Mouse (Mus musculus): ENCODE results near the gene Cdk2ap1. TPM values are rescaled to one million over a fixed set of nuclear protein-coding genes. Genes with fewer than 3 reads are reported as not detected.
"Not testable (repeated sequence)": the region's sequence is repeated elsewhere in the genome, so short reads cannot be mapped to it uniquely, and the experiment has no call there.

The Cdk2ap1 gene
- polyA plus RNA-seq, 1 experiment from 2014 or later = 91.0 TPM

DNA sequence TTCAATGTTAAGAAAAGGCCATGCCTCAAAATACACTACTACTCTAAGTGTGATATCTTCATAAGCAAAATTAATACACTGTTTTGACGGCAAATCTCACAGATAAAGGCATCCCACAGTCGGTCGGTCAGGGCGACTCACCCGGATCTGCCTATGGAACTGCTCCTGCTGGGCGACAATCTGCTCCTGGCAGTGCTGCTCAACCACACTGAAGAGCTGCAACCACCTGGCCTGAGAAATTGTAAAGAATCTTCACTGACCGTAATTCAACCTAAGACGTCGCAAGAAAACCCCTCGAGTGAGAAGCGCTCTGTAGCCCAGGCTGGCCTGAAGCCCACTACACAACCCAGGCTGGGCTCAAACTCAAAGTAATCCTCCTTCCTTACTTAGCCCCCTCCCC is 46.9 kb downstream of the Cdk2ap1 start:
- whole genome bisulfite sequencing (ENCODE audit: insufficient replicate concordance) = 91% methylated on average over 11 of the region's 11 CpGs
- Histone ChIP-seq H3K4me3 (no peak overlapping the region), H3K9me3 (replicated peaks) (peaks cover 8% of the 10 kb centered on the region; the same call in 1 of the 2 replicates), H3K27ac (no peak overlapping the region), H3K27me3 (replicated peaks) (no peaks in the 10 kb centered on the region), H3K36me3 (peaks cover 89% of the 10 kb centered on the region), H3K4me2 (no peak overlapping the region), H3K9ac (no peak overlapping the region), H3K4me1 (peaks cover 13% of the 10 kb centered on the region)
- ATAC-seq = no peak

- no peak overlapping the region for H3K4me2 ChIP-seq
- H3K27ac ChIP-seq = no peak overlapping the region
- no peaks in the 10 kb centered on the region for H3K27me3 ChIP-seq (replicated peaks)
- whole genome bisulfite sequencing (ENCODE audit: insufficient replicate concordance) = 84% methylated on average over 9 of the region's 9 CpGs
- no peak for ATAC-seq
- H3K9me3 ChIP-seq (replicated peaks) = peaks cover 8% of the 10 kb centered on the region; the same call in 1 of the 2 replicates
- peaks cover 13% of the 10 kb centered on the region for H3K4me1 ChIP-seq
- no peak overlapping the region for H3K9ac ChIP-seq
- no peak overlapping the region for H3K4me3 ChIP-seq
- peaks cover 89% of the 10 kb centered on the region for H3K36me3 ChIP-seq
These were observed 47.4 kb downstream of the Cdk2ap1 start for GRCm38 (mm10) chr5:124315498-124315897.

DNA sequence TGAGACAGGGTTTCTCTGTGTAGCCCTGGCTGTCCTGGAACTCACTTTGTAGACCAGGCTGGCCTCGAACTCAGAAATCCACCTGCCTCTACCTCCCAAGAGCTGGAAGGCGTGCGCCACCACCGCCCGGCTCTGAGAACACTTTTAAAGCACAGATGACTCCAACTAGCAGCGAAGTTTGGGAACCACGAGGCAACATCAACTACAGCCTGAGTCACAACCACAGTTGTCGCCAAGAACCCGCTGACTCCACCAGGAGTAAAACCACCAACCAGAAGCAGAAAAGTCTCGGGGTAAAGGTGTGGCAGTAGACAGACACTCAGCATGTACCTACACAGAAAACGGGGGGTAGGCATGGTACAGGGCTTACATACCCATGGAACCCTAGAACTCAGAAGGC is 52.8 kb downstream of the Cdk2ap1 start:
- WGBS (ENCODE audit: insufficient replicate concordance) = 81% methylated on average over 11 of the region's 11 CpGs
- Histone ChIP-seq H3K9me3 (replicated peaks) (peaks cover 8% of the 10 kb centered on the region; the same call in 1 of the 2 replicates), H3K4me1 (no peaks in the 10 kb centered on the region), H3K27ac (no peak overlapping the region), H3K27me3 (replicated peaks) (no peaks in the 10 kb centered on the region), H3K9ac (no peak overlapping the region), H3K4me3 (no peak overlapping the region), H3K36me3 (peaks cover 85% of the 10 kb centered on the region), H3K4me2 (no peak overlapping the region)
- no peak for ATAC-seq

- Histone ChIP-seq H3K27me3 (replicated peaks) (no peaks in the 10 kb centered on the region), H3K36me3 (peaks cover 79% of the 10 kb centered on the region), H3K9ac (no peak overlapping the region), H3K4me2 (no peak overlapping the region), H3K4me1 (no peaks in the 10 kb centered on the region), H3K4me3 (no peak overlapping the region), H3K9me3 (replicated peaks) (peaks cover 8% of the 10 kb centered on the region; the same call in 1 of the 2 replicates), H3K27ac (no peak overlapping the region)
- 86% methylated on average over 10 of the region's 10 CpGs for WGBS (ENCODE audit: insufficient replicate concordance)
- no peak for ATAC-seq
These were observed 53.7 kb downstream of the Cdk2ap1 start for GRCm38 (mm10) chr5:124309155-124309554.

DNA sequence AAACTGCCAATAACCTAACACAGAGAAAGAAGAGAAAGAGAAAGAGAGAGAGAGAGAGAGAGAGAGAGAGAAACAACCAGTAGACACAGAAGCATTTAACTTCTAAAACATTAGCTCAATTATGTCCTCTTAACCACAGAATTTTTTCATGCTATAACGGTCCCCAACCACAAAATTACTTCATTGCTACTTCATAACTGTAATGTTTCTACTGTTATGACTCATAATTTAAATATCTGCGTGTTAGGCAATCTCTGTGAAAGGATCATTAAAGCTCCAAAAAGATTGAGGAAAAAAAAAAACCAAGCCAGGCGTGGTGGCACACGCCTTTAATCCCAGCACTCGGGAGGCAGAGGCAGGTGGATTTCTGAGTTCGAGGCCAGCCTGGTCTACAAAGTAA is 60.0 kb downstream of the Cdk2ap1 start:
- not testable (repeated sequence) for H3K27ac ChIP-seq; H3K4me2 ChIP-seq; H3K9ac ChIP-seq; H3K4me1 ChIP-seq; ATAC-seq; H3K4me3 ChIP-seq; H3K27me3 ChIP-seq (replicated peaks); H3K9me3 ChIP-seq (replicated peaks)
- H3K36me3 ChIP-seq = peaks cover 66% of the 10 kb centered on the region
- WGBS (ENCODE audit: insufficient replicate concordance) = 72% methylated on average over 6 of the region's 6 CpGs

GRCm38 (mm10) chr5:124300132-124300531 is 62.8 kb downstream of the Cdk2ap1 start:
- no peak overlapping the region for H3K9ac ChIP-seq
- WGBS (ENCODE audit: insufficient replicate concordance) = 58% methylated on average over 4 of the region's 4 CpGs
- H3K27me3 ChIP-seq (replicated peaks) = no peaks in the 10 kb centered on the region
- no peak overlapping the region for H3K4me2 ChIP-seq
- H3K36me3 ChIP-seq = peaks cover 66% of the 10 kb centered on the region
- H3K4me3 ChIP-seq = no peak overlapping the region
- no peak for ATAC-seq
- no peak overlapping the region for H3K27ac ChIP-seq
- no peaks in the 10 kb centered on the region for H3K9me3 ChIP-seq (replicated peaks)
- H3K4me1 ChIP-seq = no peaks in the 10 kb centered on the region

DNA sequence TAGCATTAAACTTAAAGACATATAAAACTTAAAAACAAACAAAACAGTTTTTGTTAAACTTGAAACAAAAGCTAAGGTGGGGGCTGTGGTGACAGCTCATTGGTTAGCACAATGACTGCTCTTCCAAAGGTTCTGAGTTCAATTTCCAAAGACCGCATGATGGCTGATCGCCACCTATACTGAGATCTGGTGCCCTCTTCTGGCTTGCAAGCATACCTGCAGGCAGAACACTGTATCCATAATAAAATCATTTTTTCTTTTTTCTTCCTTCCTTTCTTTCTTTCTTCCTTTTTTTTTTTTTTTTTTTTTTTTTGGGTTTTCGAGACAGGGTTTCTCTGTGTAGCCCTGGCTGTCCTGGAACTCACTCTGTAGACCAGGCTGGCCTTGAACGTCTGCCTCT is 63.6 kb downstream of the Cdk2ap1 start:
- not testable (repeated sequence) for H3K27me3 ChIP-seq (replicated peaks); H3K4me1 ChIP-seq; H3K9me3 ChIP-seq (replicated peaks); H3K27ac ChIP-seq; H3K4me2 ChIP-seq; ATAC-seq; H3K9ac ChIP-seq; H3K4me3 ChIP-seq
- H3K36me3 ChIP-seq = peaks cover 68% of the 10 kb centered on the region
- WGBS (ENCODE audit: insufficient replicate concordance) = 59% methylated on average over 4 of the region's 4 CpGs

GRCm38 (mm10) chr5:124296475-124296874 is 66.4 kb downstream of the Cdk2ap1 start:
- Histone ChIP-seq H3K27ac (no peak overlapping the region), H3K4me1 (no peaks in the 10 kb centered on the region), H3K9me3 (replicated peaks) (no peaks in the 10 kb centered on the region), H3K27me3 (replicated peaks) (no peaks in the 10 kb centered on the region), H3K4me3 (no peak overlapping the region), H3K9ac (no peak overlapping the region), H3K36me3 (peaks cover 81% of the 10 kb centered on the region), H3K4me2 (no peak overlapping the region)
- ATAC-seq = no peak
- 91% methylated on average over 4 of the region's 4 CpGs for WGBS (ENCODE audit: insufficient replicate concordance)

Other genes with a start within 250 kb of the Cdk2ap1 start
- gene Arl6ip4, start 247.0 kb downstream of the Cdk2ap1 start, polyA plus RNA-seq (2016; fragmentation: Nextera tagmentation; extraction: Ambion mirVana) = 94.1 and 100 TPM in 2 replicates
- gene Pitpnm2, start 113.3 kb downstream of the Cdk2ap1 start, polyA plus RNA-seq (2016; fragmentation: Nextera tagmentation; extraction: Ambion mirVana) = 2.5 and 3.7 TPM in 2 replicates
- gene Mphosph9, start 35.1 kb downstream of the Cdk2ap1 start, polyA plus RNA-seq (2016; fragmentation: Nextera tagmentation; extraction: Ambion mirVana) = 8.5 and 8.7 TPM in 2 replicates
- 10.2 and 10.5 TPM in 2 replicates for gene 2810006K23Rik, start 35.0 kb downstream of the Cdk2ap1 start, polyA plus RNA-seq (2016; fragmentation: Nextera tagmentation; extraction: Ambion mirVana)
- gene Sbno1, start 62.9 kb upstream of the Cdk2ap1 start, polyA plus RNA-seq (2016; fragmentation: Nextera tagmentation; extraction: Ambion mirVana) = 60.1 and 65.7 TPM in 2 replicates
- gene Kmt5a, start 76.8 kb upstream of the Cdk2ap1 start, polyA plus RNA-seq (2016; fragmentation: Nextera tagmentation; extraction: Ambion mirVana) = 85.3 and 95.9 TPM in 2 replicates
- gene Rilpl2, start 115.3 kb upstream of the Cdk2ap1 start, polyA plus RNA-seq (2016; fragmentation: Nextera tagmentation; extraction: Ambion mirVana) = 9.4 and 11.5 TPM in 2 replicates
- gene Snrnp35, start 120.1 kb upstream of the Cdk2ap1 start, polyA plus RNA-seq (2016; fragmentation: Nextera tagmentation; extraction: Ambion mirVana) = 17.8 and 18.3 TPM in 2 replicates
- 4.5 and 4.9 TPM in 2 replicates for gene Rilpl1, start 168.3 kb upstream of the Cdk2ap1 start, polyA plus RNA-seq (2016; fragmentation: Nextera tagmentation; extraction: Ambion mirVana)
- gene Tmed2, start 177.6 kb upstream of the Cdk2ap1 start, polyA plus RNA-seq (2016; fragmentation: Nextera tagmentation; extraction: Ambion mirVana) = 394 and 403 TPM in 2 replicates
- 11.9 and 12.4 TPM in 2 replicates for gene Ddx55, start 189.8 kb upstream of the Cdk2ap1 start, polyA plus RNA-seq (2016; fragmentation: Nextera tagmentation; extraction: Ambion mirVana)
- 74.6 and 80.1 TPM in 2 replicates for gene Eif2b1, start 216.0 kb upstream of the Cdk2ap1 start, polyA plus RNA-seq (2016; fragmentation: Nextera tagmentation; extraction: Ambion mirVana)
- gene Gtf2h3, start 216.1 kb upstream of the Cdk2ap1 start, polyA plus RNA-seq (2016; fragmentation: Nextera tagmentation; extraction: Ambion mirVana) = 42.1 and 43.3 TPM in 2 replicates

Data from liver, embryonic 12.5 days (tissue).